Mouse (Mus musculus): ENCODE results near the gene Pip5k1c.

Pip5k1c gene

DNA sequence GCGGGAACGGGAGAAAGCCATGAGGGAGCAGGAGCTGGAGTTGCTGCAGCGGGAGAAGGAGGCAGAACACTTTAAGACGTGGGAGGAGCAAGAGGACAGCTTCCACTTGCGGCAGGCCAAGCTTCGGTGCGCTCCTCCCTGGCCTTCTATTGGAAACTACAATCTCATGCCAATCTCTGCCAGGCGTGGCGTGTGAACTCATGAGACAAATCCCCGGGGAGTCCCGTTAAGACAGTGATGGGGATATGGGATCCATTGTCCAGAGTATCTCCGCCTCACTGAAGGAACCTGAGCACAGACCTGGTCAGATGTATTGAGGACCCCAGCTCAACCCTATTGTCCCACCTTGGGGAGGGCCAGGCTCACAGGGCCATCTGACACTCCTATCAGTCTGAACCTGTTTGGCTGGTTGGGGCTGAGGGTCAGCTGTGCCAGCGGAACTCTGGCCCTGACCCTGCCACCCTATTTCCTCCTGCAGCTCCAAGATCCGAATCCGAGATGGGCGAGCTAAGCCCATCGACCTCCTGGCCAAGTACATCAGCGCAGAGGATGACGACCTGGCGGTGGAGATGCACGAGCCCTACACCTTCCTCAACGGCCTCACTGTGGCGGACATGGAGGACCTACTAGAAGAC lies 30.5 kb downstream of the Pip5k1c start:
- no peak for DNase-seq (ENCODE audit: low spot score in 2 of 2)

DNA sequence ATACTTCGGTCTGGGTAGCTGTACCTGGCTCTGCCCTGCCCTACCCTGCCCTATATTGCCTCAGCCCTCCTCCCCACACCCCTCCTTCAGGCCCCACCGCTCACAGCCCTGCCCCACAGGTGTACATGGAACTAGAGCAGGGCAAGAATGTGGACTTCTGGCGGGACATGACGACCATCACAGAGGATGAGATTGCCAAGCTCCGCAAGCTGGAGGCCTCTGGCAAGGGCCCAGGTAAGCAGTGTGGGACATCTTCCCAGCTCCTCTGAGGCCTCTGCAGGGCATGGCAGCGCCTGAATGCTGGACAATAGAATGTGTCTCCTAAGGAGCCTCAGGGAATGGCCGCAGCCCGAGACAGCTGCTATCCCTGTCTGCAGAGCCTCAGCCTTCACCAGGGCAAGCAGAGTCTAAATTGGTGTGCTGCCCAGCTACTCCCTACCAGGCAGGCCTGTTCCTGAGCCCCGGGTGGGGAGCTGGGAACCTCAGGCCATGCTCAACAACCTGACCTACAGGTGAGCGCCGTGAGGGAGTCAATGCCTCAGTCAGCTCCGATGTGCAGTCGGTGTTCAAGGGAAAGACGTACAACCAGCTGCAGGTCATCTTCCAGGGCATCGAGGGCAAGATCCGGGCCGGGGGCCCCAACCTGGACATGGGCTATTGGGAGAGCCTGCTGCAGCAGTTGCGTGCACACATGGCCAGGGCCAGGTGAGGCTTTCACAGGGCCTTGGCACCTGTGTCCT lies 31.2 kb downstream of the Pip5k1c start:
- DNase-seq (ENCODE audit: low spot score in 2 of 2) = no peak

DNA sequence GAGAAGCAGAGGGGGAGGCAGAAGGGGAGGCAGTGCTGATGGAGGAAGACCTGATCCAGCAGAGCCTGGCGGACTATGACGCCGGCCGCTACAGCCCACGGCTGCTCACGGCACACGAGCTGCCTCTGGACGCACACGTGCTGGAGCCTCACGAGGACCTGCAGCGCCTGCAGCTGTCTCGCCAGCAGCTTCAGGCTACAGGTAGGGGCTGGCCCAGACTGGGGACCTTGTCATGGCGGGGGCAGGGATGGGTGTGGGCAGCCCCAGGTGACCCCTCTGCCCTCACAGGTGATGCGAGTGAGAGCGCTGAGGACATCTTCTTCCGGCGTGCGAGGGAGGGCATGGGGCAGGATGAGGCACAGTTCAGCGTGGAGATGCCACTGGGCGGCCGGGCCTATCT lies 32.4 kb downstream of the Pip5k1c start:
- no peak for DNase-seq (ENCODE audit: low spot score in 2 of 2)

DNA sequence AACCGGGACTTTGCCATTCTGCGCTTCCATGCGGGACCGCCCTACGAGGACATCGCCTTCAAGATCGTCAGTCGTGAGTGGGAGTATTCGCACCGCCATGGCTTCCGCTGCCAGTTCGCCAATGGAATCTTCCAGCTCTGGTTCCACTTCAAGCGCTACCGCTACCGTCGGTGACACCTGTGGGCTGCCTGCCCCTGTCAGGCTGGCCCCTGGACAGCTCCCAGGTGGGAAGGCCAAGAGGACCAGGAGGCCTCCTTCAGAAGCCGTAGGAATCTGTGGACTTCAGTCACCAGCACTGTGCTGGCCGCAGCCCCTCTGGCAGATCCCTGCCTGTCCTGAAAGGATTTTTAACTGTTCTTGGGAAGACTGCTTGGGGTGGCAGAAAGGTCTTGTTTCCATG lies 33.0 kb downstream of the Pip5k1c start:
- no peak for DNase-seq (ENCODE audit: low spot score in 2 of 2)

DNA sequence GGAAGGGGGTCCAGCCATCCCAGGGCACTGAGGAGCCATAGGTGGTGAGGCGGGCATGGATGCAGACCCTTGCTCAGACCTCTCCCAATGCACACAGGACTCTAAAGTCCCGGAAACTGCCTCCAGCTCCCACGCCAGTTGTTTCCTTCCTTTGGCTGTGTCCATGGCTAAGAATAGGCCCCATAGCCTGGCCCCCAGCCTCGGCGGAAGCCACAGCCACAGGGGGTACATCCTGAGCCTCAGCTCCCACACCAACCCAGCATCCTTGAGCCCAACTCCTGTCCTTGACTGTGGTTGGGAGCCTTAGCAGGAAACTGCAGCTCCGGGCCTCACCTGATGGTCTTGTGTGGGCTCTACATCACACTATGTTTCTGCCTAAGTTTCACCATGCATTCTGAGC lies 34.1 kb downstream of the Pip5k1c start:
- no peak for DNase-seq (ENCODE audit: low spot score in 2 of 2)

DNA sequence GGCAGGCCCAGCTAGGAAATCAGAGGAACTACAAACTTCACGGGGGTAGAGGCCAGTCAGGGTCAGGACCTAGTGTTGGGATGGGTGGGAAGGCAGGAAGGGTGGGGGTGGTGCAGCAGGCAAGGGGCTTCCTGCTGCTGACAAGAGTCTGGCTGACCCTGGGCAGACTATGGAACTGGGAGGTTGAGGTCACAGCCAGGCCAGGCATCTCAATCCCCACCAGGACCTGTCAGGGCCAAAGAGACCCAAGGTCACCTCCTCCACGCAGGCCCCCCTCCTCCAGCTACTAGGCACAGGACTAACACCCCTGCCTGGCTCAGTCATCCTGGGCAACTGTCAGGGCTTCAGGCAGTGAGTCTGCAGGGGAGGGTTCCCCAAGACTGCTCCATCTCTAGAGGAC lies 35.2 kb downstream of the Pip5k1c start:
- no peak for DNase-seq (ENCODE audit: low spot score in 2 of 2)

DNA sequence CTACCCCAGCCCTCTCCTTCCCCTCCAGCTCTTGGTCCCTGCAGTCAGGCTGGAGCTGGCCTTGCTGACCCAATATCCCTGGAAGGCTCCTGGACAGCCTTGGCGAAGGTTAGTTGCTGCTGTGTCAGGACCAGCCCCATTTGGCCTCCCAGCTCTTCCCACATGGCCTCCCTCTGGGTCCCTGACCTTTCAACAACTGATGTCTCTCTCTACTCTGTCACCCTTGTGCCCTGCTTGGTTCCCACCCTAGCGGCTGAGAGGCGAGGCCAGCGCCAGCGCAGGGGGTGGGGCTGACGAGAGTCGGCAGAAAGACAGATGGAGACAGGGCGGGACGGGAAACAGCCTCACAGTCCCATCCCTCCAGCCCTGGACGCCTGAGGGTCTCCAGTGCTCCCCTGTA lies 35.6 kb downstream of the Pip5k1c start, which contains the start of gene Tbxa2r:
Tbxa2r (plus strand) TSS at position 346 of the 400 bp plus-strand sequence.
- no peak for DNase-seq (ENCODE audit: low spot score in 2 of 2)

DNA sequence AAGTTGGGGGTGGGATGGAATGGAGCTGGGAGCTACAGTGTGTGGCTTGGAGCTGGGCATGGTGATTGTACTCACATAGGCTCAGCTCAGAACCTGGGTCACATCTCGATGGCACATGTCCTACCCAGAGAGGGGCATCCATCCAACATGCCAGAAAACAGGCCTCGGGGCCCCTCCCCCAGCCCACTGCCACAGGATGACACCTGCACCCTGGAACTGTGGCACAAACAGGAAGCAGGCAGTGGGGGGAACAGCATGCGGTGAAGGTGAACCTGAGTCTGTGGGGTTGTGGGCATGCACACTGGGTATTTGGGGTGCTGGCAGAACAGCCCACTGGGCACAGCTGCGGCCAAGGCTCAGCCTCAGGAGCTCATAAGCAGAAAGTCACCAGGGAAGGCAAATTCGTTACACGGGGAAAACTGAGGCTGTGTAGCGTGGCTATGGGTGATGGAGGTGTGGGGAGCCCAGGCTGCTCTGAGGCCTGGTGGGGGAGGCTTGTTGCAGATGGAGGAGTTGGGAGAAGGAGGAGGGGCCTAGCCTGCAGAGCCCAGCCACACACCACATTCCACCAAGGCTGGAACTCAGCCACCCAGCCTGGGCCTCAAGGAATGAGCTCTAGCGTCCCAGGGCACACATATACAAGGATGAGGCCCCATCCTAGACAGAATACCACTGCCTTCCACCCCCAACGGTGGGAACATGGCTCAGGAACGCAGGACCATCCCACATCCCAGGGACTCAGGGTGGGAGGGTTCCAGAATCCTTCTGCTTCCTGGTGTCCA lies 36.6 kb downstream of the Pip5k1c start:
- DNase-seq (ENCODE audit: low spot score in 2 of 2) = no peak

DNA sequence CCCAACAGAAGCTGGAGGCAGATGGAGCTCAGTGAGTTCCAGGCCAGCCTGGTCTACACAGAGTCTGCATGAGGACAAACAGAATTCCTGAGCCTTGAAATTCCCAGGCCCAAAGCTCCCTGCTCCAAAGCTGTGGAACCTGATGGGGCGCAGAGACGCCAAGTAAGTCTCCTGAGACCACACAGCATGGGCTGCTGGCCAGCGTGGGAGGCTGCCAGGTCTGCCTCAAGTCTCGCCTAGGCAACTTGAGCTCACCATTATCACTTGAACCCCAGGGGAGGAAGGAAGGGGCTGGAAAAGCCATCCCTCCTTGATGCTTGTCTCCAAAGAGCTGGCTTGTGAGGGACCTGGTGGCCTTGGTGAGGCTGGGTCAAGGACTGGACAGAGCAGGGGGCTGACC lies 37.2 kb downstream of the Pip5k1c start:
- DNase-seq (ENCODE audit: low spot score in 2 of 2) = no peak

DNA sequence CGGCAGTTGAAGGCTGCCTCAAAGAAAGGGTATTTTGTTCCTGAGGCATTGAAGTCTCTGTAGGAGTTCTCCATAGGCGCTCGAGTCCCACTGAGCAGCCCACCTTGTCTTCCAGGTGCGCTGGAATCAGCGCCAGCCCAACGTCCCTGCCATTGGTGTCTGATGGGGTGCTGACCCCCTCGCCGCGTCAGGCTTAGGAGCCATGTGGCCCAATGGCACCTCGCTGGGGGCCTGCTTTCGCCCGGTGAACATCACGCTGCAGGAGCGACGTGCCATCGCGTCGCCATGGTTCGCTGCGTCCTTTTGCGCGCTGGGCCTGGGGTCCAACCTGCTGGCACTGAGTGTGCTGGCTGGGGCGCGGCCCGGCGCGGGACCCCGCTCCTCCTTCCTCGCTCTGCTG lies 39.5 kb downstream of the Pip5k1c start:
- DNase-seq (ENCODE audit: low spot score in 2 of 2) = no peak

DNA sequence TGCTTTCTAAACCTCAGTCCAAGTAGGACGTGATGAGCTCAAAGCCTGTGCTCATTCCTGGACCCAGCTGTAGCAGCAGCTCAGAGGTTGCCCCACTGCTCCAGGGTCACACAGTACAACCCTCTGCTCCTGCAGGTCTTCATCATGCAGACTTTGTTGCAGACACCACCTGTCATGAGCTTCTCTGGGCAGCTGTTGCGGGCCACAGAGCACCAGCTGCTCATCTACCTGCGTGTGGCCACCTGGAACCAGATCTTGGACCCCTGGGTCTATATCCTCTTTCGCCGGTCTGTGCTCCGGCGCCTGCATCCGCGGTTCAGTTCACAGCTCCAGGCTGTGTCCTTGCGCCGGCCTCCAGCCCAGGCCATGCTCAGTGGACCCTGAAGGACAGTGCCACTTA lies 41.6 kb downstream of the Pip5k1c start:
- DNase-seq (ENCODE audit: low spot score in 2 of 2) = no peak

DNA sequence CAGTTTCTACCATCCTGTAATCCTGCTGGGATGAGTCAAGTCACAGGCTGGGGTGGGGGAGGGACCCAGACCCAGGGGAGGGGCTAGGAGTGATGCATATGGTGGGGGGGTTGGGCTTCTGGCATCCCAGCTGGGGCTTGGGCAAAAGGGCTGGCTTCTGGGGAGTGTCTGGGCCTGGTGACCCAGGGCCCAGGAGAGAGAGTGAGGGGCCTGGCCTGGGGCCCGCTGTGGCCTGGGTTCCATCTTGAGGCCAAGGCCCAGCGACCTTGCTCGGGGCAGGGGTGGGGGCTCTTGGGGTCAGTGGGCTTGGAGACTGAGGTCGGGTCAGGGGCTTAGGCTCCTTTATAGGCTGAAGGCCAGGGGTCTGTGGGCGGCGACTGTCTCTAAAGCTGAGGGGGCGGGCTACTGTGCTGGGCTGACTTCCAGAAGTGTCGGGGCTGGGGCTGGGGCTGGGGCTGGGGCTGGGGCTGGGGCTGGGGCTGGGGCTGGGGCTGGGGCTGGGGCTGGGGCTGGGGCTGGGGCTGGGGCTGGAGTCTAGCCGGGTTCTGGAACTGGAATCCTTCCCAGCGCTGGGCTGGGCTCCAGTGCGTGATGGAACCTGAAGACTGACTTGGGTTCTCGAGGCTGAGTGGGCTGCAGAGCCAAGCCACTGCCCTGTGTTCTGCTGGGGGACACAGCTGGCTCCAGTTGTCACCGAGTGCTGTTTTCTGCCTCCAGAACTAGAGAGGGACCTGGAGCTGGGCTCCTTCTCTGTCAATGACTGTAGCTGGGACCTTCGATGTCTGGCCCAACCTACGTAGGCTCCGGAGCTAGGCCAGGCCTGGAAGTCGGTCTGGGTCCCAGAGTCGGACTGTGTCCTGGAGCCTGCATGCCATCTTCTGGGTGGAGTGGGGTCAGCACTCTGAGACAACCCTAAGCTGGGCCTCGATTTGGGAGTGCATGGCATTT lies 42.9 kb downstream of the Pip5k1c start:
- no peak for DNase-seq (ENCODE audit: low spot score in 2 of 2)

DNA sequence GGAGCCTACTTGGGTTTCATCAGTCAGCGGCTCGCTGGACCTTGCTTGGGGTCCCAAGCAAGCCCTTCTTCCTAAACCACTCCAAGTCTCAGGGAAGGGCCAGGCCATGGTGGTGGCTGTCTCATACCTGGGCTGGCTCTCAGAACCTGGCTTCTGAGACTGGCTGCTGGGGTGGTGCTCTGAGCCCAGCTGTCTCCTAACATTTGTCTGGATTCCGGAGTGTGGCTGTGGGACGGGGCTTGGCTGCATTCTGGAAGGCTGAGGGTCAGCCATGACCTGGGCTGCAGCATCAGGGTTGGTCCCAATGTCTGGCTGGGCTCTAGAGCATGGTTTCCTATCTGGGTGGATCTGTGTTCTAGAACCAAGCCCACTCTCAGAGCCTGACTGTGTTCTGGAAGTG lies 43.8 kb downstream of the Pip5k1c start:
- DNase-seq (ENCODE audit: low spot score in 2 of 2) = no peak

DNA sequence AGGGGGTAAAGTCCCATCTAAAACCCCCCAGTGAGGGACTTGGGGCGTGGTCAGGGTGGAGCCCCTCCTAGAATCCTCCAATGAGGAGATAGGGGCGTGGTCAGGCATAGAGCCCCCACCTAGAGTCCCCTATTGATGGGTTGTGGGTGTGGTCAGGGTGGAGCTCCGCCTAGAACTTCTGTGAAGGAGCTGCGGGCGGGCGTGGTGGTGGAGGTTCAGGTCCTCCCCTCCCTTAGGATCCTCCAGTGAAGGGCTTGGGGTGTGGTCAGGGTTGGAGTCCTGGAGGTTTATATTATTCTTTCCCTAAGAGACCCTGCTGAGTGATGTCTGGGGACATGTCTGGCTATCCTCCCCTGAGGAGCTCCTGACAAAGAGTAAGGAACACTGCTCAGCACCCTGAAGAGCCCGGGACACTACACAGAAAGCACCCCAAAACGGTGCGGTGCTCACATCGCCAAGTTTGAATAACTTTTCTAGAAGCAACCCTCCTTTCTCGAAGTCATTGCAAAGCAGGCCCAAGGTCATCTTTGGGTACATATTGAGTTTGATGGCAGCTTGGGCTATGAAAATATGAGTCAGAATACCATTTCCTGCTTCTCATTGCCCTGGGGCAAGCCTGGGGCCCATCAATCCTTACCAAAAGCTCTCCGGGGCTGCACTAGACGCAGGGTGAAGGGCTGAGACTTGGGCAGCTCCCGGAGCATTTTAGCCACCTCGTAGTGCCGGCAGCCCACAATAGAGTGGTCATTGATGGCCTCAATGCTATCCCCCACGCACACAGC lies 48.0 kb downstream of the Pip5k1c start:
- no peak for DNase-seq (ENCODE audit: low spot score in 2 of 2)

DNA sequence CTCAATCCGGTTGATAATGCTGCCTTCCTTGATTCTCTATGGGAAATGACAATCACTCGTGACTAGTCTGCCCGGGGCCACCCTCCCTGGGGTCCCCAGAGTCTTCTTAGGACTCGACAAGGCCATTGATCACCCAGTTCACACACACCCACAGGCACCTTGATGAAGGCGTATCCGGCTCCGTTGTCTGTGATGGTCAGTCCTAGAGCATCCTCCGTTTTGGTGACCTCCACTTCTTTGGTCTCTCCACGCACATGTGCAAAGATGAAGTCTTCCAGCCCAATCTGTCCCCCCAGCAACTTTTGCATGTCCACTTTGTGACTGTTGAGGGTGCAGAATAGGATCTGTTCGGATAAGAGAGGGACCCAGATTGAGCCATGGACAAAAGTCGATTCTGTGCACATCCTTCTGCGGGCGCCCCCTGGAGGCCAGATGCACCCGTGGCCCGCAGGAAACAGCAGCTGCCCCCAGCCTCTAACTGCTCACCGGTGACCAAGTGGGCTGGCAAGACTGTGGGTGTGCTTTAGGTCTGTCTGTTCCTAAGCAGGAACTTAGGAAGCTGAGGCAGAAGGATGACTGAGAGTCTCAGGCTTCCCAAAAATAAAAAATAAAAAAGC lies 48.7 kb downstream of the Pip5k1c start:
- peak in 1 of 2 experiments; percentile 68 for DNase-seq (ENCODE audit: low spot score in 2 of 2)

DNA sequence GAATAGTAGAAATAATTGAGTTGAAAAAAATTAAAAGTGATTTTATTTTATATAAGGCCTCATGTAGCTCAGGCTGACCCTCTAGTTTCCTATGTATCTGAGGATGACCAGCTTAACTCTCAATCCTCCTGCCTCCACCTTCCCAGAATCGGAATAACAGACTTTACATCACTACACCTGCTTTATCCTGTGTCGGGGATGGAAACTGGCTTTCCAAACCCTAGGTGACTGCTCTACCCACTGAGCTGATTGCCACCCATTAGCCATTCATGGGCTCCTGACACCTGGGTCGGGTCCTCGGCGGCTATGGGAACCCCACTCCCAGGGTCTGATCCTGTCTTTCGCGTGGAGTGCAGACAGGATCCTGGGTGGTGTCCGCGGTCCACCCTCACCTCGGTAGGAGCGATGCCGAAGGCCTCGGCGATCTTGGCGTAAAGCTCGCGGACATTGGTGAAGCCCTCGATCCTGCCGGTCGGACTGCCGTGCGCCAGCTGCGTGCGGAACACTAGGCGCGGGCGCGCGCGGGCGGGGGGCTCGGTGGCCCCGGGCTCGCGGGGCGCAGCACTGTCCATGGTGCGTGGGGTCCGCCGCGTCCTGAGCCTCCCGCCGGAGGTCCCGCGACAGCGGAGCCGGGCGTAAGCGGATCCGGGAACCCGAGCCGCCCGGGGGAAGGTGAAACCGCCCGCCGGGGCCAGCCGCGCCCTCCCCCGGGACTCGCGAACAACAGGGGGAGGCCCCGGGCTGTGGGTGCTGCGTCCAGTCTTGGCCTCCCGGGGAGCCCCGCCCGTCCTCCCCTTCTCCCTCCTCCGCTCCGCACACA lies 50.1 kb downstream of the Pip5k1c start, which contains the start of gene Gipc3:
Gipc3 (minus strand) TSS at position 581 of the 820 bp plus-strand sequence.
- DNase-seq (ENCODE audit: low spot score in 2 of 2) = no peak

DNA sequence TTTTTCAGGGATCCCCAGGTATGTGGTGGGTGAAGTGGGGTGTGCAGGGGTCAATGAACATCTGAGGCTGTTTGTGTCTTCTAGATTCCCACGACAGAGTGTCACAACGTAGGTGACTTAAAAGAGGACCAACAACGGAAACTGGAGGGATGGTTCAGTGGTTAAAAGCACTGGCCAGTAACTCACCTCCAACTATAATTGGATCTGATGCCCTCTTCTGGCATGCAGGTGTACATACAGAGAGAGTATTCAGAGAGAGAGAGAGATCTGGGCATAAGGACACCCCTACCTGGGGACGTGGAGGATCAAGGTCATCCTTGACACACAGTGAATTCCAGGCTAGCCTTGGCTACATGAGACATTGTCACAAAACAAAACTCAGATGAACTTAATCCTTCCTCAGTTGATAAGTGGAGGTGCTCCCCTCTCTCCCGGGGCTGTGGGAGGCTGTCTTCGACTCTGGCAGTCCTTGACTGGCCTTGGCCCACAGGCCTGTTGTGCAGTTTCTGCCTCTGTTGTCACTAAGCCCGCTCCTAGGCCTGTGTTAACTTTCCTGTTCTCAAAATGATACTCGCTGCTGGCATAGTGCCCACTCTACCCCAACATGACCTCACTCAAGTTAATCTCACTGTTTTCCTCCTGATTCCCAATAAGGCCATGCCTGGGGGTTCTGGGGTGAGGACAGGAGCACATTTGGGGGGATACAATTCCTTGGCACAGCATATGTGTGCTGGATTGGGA lies 51.8 kb downstream of the Pip5k1c start:
- DNase-seq (ENCODE audit: low spot score in 2 of 2) = no peak

DNA sequence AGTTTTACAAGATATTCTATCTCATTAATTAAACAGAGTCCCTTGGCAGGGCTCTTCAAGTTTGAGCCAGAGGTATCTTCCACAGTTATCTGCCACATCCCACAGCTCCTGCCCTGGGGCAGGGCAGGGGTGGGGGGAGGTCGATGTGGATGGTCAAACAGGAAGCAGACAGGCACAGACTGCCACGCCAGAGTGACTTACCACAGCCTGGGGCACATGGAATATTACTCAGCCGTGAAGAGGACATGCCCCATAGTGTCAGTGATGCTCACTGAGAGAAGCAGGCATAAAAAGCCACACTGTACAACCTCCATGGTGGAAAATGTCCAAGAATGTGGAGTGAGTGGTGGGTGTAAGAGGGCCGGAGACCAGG lies 52.4 kb downstream of the Pip5k1c start:
- no peak for DNase-seq (ENCODE audit: low spot score in 2 of 2)

Measured in right cerebral cortex, postnatal 10 days (tissue).